Mouse (Mus musculus): ENCODE measurements around the gene Per1. TPM values are rescaled to one million over a fixed set of nuclear protein-coding genes. Genes with fewer than 3 reads are reported as not detected.

Per1 gene
- polyA plus RNA-seq, 2 experiments: 19.3 to 22.5 TPM

- Histone ChIP-seq H3K9ac (ENCODE audit: low read depth, low read length, severe bottlenecking) (no peak overlapping the region), H3K27me3 (ENCODE audit: control insufficient read depth, insufficient read depth, low read length) (no peaks in the 10 kb centered on the region), H3K4me3 (replicated peaks; ENCODE audit: low read length) (no peak overlapping the region), H3K36me3 (ENCODE audit: control insufficient read depth, insufficient read depth, low read length) (no peaks in the 10 kb centered on the region), H3K4me2 (replicated peaks; ENCODE audit: low read depth, low read length, severe bottlenecking) (no peak overlapping the region), H3K9me3 (ENCODE audit: control insufficient read depth, low read length) (no peaks in the 10 kb centered on the region), H3K4me1 (ENCODE audit: control insufficient read depth, insufficient read depth, low read length) (peaks cover 13% of the 10 kb centered on the region), H3K27ac (replicated peaks; ENCODE audit: low read depth, low read length) (no peak overlapping the region)
- 89% methylated on average over 9 of the region's 9 CpGs for WGBS
- ATAC-seq (ENCODE audit: low FRiP score, low read depth) (no peak), DNase-seq (ENCODE audit: low spot score) (no peak)
- TF ChIP-seq POLR2A (IDR thresholded peaks at IDR 0.05; ENCODE audit: borderline replicate concordance, extremely low read depth, insufficient read depth, insufficient read length): no peak
These were observed 17.7 kb upstream of the Per1 start for GRCm38 (mm10) chr11:69077316-69077715.

- H3K36me3 ChIP-seq (ENCODE audit: control insufficient read depth, insufficient read depth, low read length): no peaks in the 10 kb centered on the region
- H3K4me1 ChIP-seq (ENCODE audit: control insufficient read depth, insufficient read depth, low read length): peaks cover 9% of the 10 kb centered on the region; the same call in 1 of the 2 replicates
- ATAC-seq (ENCODE audit: low FRiP score, low read depth): no peak
- no peak for TF ChIP-seq POLR2A (IDR thresholded peaks at IDR 0.05; ENCODE audit: borderline replicate concordance, extremely low read depth, insufficient read depth, insufficient read length)
- DNase-seq (ENCODE audit: low spot score): no peak
- H3K9ac ChIP-seq (ENCODE audit: low read depth, low read length, severe bottlenecking): no peak overlapping the region
- H3K27ac ChIP-seq (replicated peaks; ENCODE audit: low read depth, low read length): no peak overlapping the region
- H3K4me2 ChIP-seq (replicated peaks; ENCODE audit: low read depth, low read length, severe bottlenecking): no peak overlapping the region
- no peaks in the 10 kb centered on the region for H3K27me3 ChIP-seq (ENCODE audit: control insufficient read depth, insufficient read depth, low read length)
- WGBS: 63% methylated on average over 6 of the region's 6 CpGs
- no peak overlapping the region for H3K4me3 ChIP-seq (replicated peaks; ENCODE audit: low read length)
- H3K9me3 ChIP-seq (ENCODE audit: control insufficient read depth, low read length): no peaks in the 10 kb centered on the region
These were observed 17.0 kb upstream of the Per1 start for GRCm38 (mm10) chr11:69078041-69078440.

- Histone ChIP-seq H3K36me3 (ENCODE audit: control insufficient read depth, insufficient read depth, low read length) (no peaks in the 10 kb centered on the region), H3K9me3 (ENCODE audit: control insufficient read depth, low read length) (no peaks in the 10 kb centered on the region), H3K4me1 (ENCODE audit: control insufficient read depth, insufficient read depth, low read length) (peaks cover 4% of the 10 kb centered on the region; the same call in 1 of the 2 replicates), H3K9ac (ENCODE audit: low read depth, low read length, severe bottlenecking) (no peak overlapping the region), H3K4me3 (replicated peaks; ENCODE audit: low read length) (no peak overlapping the region), H3K27ac (replicated peaks; ENCODE audit: low read depth, low read length) (no peak overlapping the region), H3K4me2 (replicated peaks; ENCODE audit: low read depth, low read length, severe bottlenecking) (no peak overlapping the region), H3K27me3 (ENCODE audit: control insufficient read depth, insufficient read depth, low read length) (no peaks in the 10 kb centered on the region)
- ATAC-seq (ENCODE audit: low FRiP score, low read depth) (no peak), DNase-seq (ENCODE audit: low spot score) (no peak)
- no peak for TF ChIP-seq POLR2A (IDR thresholded peaks at IDR 0.05; ENCODE audit: borderline replicate concordance, extremely low read depth, insufficient read depth, insufficient read length)
- 56% methylated on average over 5 of the region's 5 CpGs for WGBS
These were observed 16.1 kb upstream of the Per1 start for GRCm38 (mm10) chr11:69078805-69079438.

- no peak overlapping the region for H3K27ac ChIP-seq (replicated peaks; ENCODE audit: low read depth, low read length)
- H3K4me1 ChIP-seq (ENCODE audit: control insufficient read depth, insufficient read depth, low read length): no peaks in the 10 kb centered on the region
- no peak overlapping the region for H3K4me2 ChIP-seq (replicated peaks; ENCODE audit: low read depth, low read length, severe bottlenecking)
- H3K27me3 ChIP-seq (ENCODE audit: control insufficient read depth, insufficient read depth, low read length): no peaks in the 10 kb centered on the region
- H3K36me3 ChIP-seq (ENCODE audit: control insufficient read depth, insufficient read depth, low read length): no peaks in the 10 kb centered on the region
- H3K9me3 ChIP-seq (ENCODE audit: control insufficient read depth, low read length): no peaks in the 10 kb centered on the region
- no peak for ATAC-seq (ENCODE audit: low FRiP score, low read depth)
- DNase-seq (ENCODE audit: low spot score): no peak
- 78% methylated on average over 15 of the region's 15 CpGs for WGBS
- no peak overlapping the region for H3K4me3 ChIP-seq (replicated peaks; ENCODE audit: low read length)
- TF ChIP-seq POLR2A (IDR thresholded peaks at IDR 0.05; ENCODE audit: borderline replicate concordance, extremely low read depth, insufficient read depth, insufficient read length): no peak
- no peak overlapping the region for H3K9ac ChIP-seq (ENCODE audit: low read depth, low read length, severe bottlenecking)
These were observed 14.7 kb upstream of the Per1 start for GRCm38 (mm10) chr11:69080102-69080854.

GRCm38 (mm10) chr11:69080855-69081222, 14.2 kb upstream of the Per1 start:
- WGBS: 86% methylated on average over 8 of the region's 8 CpGs
- no peak for TF ChIP-seq POLR2A (IDR thresholded peaks at IDR 0.05; ENCODE audit: borderline replicate concordance, extremely low read depth, insufficient read depth, insufficient read length)
- H3K27me3 ChIP-seq (ENCODE audit: control insufficient read depth, insufficient read depth, low read length): no peaks in the 10 kb centered on the region
- no peak overlapping the region for H3K4me3 ChIP-seq (replicated peaks; ENCODE audit: low read length)
- H3K27ac ChIP-seq (replicated peaks; ENCODE audit: low read depth, low read length): no peak overlapping the region
- H3K36me3 ChIP-seq (ENCODE audit: control insufficient read depth, insufficient read depth, low read length): no peaks in the 10 kb centered on the region
- H3K4me2 ChIP-seq (replicated peaks; ENCODE audit: low read depth, low read length, severe bottlenecking): no peak overlapping the region
- DNase-seq (ENCODE audit: low spot score) (no peak), ATAC-seq (ENCODE audit: low FRiP score, low read depth) (no peak)
- no peaks in the 10 kb centered on the region for H3K9me3 ChIP-seq (ENCODE audit: control insufficient read depth, low read length)
- H3K9ac ChIP-seq (ENCODE audit: low read depth, low read length, severe bottlenecking): no peak overlapping the region
- H3K4me1 ChIP-seq (ENCODE audit: control insufficient read depth, insufficient read depth, low read length): no peaks in the 10 kb centered on the region

Measured in limb, embryonic 14.5 days (tissue).